Mouse (Mus musculus) splenic B cell, adult 2 months (primary cell): ENCODE data around the gene Fgfbp3.
A peak's percentile ranks its signal among the peaks of the same experiment; 100 is the strongest.

ENCODE experiments used
- DNase-seq: peaks from one replicate; pipeline ENCODE4 v3.0.0-alpha.2; 2011; ENCODE audit warnings: low read depth, low spot score
- H3K27me3 ChIP-seq: 2 replicates; pipeline ENCODE4 v1.6.1; 2012; ENCODE audit warnings: mild to moderate bottlenecking, low read length, moderate library complexity, mixed read lengths; ENCODE audit not compliant: control insufficient read depth, poor library complexity, insufficient read depth, severe bottlenecking
- H3K36me3 ChIP-seq: 2 replicates; pipeline ENCODE4 v1.6.1; 2012; ENCODE audit warnings: mild to moderate bottlenecking, low read length, moderate library complexity, mixed read lengths; ENCODE audit not compliant: control insufficient read depth, poor library complexity, insufficient read depth, severe bottlenecking

The Fgfbp3 gene

GRCm38 (mm10) chr19:36922936-36923335 is 3.5 kb upstream of the Fgfbp3 start:
- Histone ChIP-seq H3K27me3 (no peaks in the 10 kb centered on the region), H3K36me3 (no peaks in the 10 kb centered on the region)
- no peak for DNase-seq

DNA sequence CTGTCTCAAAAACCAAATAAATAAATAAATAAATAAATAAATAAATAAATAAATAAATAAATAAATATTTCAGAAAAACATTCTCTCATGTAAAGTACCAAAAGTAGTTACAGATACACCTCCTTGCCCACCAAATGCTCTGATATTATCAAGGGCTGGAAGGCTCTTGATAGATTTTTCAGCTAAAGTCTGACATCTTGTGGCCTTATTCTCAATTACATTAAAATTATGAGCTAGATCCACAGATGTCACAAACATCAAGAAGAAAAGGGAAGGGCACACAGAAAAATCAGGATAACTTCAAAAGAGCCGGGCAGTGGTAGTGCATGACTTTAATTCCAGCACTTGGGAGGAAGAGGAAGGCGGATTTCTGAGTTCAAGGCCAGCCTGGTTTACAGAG is 2.6 kb upstream of the Fgfbp3 start:
- Histone ChIP-seq H3K36me3 (no peaks in the 10 kb centered on the region), H3K27me3 (no peaks in the 10 kb centered on the region)
- peak; percentile 83 for DNase-seq

- Histone ChIP-seq H3K36me3 (no peaks in the 10 kb centered on the region), H3K27me3 (no peaks in the 10 kb centered on the region; the same call in 1 of the 2 replicates)
- DNase-seq = peak; percentile 81
These were observed 744 bp downstream of the Fgfbp3 start for GRCm38 (mm10) chr19:36918441-36919301.

- DNase-seq = no peak
- H3K27me3 ChIP-seq = no peaks in the 10 kb centered on the region; the same call in 1 of the 2 replicates
These were observed 2.5 kb downstream of the Fgfbp3 start for GRCm38 (mm10) chr19:36916876-36917389.

GRCm38 (mm10) chr19:36916206-36916605 is 3.2 kb downstream of the Fgfbp3 start:
- DNase-seq = no peak
- H3K27me3 ChIP-seq = no peaks in the 10 kb centered on the region; the same call in 1 of the 2 replicates
- H3K36me3 ChIP-seq = no peaks in the 10 kb centered on the region

More at GRCm38 (mm10) chr19:36916876-36917389, 2.5 kb downstream of the Fgfbp3 start:
- no peaks in the 10 kb centered on the region for H3K36me3 ChIP-seq

- H3K36me3 ChIP-seq = no peaks in the 10 kb centered on the region
- no peak for DNase-seq
- no peaks in the 10 kb centered on the region; the same call in 1 of the 2 replicates for H3K27me3 ChIP-seq
These were observed 6.4 kb downstream of the Fgfbp3 start for GRCm38 (mm10) chr19:36913064-36913463.

GRCm38 (mm10) chr19:36910424-36911045 is 8.9 kb downstream of the Fgfbp3 start:
- Histone ChIP-seq H3K36me3 (no peaks in the 10 kb centered on the region), H3K27me3 (no peaks in the 10 kb centered on the region)
- no peak for DNase-seq

DNA sequence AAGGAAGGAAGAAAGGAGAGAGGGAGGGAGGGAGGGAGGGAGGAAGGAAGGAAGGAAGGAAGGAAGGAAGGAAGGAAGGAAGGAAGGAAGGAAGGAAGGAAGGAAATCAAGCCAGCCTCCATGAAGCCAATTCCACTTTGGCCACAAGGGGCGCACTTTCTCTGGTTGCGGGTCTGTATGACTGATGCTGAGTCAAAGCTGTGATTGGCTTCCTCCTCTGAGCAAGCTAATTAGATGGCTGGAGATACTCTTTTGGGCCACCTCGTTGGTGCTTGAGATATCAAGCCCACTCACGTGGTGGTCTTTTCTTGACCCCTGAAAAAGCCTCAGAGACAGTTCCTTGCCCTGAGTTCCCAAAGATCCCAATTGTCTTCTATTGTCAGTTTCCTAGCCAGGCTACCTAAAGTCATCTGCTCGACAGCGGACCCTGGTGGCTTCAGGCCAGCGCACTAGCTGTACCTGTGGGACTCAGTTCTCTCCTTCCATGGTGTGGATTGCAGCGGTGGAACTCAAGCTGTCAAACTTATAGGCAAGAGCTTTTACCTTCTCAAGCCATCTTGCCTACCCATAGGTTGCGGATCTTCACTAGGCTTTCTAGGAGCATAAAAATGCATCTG is 9.6 kb downstream of the Fgfbp3 start:
- peak; percentile 78 for DNase-seq

DNA sequence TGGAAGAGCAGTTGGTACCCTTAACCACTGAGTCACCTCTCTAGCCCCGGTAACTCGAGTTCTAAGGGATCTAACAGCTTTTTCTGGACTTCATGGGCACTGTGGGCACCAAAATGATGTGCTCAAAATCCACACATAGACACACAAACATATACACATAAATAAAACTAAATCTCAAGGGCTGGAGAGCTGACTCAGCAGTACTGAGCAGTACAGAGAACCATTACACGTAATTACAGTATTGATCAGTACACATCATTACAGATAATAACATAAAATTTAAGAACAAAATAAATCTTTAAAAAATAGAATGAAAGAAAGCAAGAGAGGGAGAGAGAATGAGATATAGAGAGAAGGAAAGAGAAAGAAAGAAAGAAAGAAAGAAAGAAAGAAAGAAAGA is 10.3 kb downstream of the Fgfbp3 start:
- Histone ChIP-seq H3K36me3 (no peaks in the 10 kb centered on the region), H3K27me3 (no peaks in the 10 kb centered on the region; the same call in 1 of the 2 replicates)
- no peak for DNase-seq

More for the DNA sequence above, 9.6 kb downstream of the Fgfbp3 start:
- Histone ChIP-seq H3K36me3 (no peaks in the 10 kb centered on the region), H3K27me3 (no peaks in the 10 kb centered on the region)

- no peaks in the 10 kb centered on the region; the same call in 1 of the 2 replicates for H3K27me3 ChIP-seq
- DNase-seq = peak; percentile 15
- H3K36me3 ChIP-seq = no peaks in the 10 kb centered on the region
These were observed 15.0 kb downstream of the Fgfbp3 start for GRCm38 (mm10) chr19:36904211-36905007.

GRCm38 (mm10) chr19:36903377-36903776 is 16.0 kb downstream of the Fgfbp3 start:
- Histone ChIP-seq H3K36me3 (no peaks in the 10 kb centered on the region), H3K27me3 (no peaks in the 10 kb centered on the region; the same call in 1 of the 2 replicates)
- no peak for DNase-seq

DNA sequence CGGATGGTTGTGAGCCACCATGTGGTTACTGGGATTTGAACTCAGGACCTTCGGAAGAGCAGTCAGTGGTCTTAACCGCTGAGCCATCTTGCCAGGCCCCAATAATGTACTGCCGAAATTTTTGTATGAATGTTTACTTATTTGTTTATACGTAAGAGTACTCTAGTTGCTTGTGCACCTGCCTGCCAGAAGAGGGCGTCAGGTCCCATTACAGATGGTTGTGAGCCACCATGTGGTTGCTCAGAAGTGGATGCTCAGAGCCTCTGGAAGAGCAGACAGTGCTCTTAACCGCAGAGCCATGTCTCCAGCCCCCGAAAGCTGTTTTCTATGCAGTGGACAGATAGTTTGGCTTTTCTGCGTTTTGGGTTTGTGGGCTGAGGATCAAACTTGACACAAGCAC is 21.6 kb downstream of the Fgfbp3 start:
- DNase-seq = peak; percentile 36
- H3K36me3 ChIP-seq = peaks cover 1% of the 10 kb centered on the region; the same call in 1 of the 2 replicates

DNA sequence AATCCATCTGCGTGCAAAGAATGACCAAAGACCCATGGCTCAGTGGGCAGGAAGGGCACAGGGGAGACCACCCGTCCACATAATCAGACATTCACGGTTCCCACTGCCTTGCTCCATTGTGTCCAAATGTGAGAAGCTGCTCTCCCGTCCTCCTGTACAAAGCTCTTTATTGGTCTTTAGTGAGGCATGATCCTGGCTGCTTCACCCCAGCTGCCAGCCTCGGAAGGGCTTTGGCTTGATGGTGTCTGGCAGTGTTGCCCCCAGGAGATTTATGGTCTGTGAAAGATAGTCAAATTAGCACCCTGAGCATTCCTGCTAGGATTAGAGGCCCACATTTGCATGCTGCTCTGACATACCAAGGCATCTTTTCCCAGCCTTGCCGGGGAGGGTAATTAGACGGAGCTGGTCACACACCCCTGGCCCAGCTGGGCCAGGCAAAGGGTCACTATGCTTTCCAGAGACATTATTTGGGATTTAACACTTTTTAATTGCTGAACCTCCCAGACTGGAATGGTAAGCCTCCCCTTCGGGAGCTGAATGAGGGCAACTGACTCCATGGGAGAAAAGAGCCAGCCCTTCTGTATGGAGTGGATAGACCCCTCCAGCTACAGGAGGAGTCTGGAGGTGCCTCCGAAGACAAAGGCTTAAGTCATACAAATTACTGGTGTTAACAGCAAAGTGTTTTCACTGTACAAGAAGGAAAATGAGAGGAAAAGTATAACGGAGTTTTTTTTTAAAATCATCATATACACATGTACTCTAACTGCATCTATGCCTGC is 22.4 kb downstream of the Fgfbp3 start:
- H3K27me3 ChIP-seq = no peaks in the 10 kb centered on the region
- no peak for DNase-seq
- peaks cover 3% of the 10 kb centered on the region; the same call in 1 of the 2 replicates for H3K36me3 ChIP-seq

More for the DNA sequence above, 21.6 kb downstream of the Fgfbp3 start:
- no peaks in the 10 kb centered on the region for H3K27me3 ChIP-seq
